Mouse (Mus musculus) myocyte (in vitro differentiated cells): ENCODE results near the gene Stk10.

Experiments used
- MAX ChIP-seq: IDR thresholded peaks from one replicate; pipeline ENCODE4 v1.6.1; 2011; ENCODE audit warnings: low read depth, mild to moderate bottlenecking, control low read depth
- POLR2A ChIP-seq: IDR thresholded peaks from one replicate; pipeline ENCODE4 v1.6.1; 2011; ENCODE audit warnings: low read depth, mild to moderate bottlenecking, control low read depth, moderate library complexity; ENCODE audit not compliant: insufficient read length

DNA sequence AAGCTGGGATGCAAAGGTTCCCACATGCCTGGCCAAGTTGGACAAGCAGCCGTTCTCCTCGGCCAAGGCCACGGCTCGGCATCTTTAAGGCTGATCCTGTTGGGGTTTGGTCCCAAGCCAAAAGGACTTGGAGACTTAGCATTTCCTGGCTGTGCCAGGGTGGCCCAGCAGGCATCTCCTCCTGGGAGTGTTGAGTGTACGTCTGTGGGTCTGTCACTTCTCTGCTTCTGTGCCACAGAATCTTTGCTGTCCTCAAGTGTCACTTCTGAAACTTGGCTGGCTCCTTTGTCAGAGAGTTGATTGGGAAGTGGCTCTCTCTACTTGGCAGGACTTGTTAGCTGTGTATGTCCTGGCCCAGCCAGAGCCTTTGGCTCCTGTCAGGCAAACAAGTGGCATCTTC, 13.4 kb downstream of the Stk10 start:
- no peak for TF ChIP-seq POLR2A
- TF ChIP-seq MAX, result no peak
